Mouse (Mus musculus) forebrain, embryonic 14.5 days (tissue): ENCODE measurements around the gene Comtd1. TPM values are rescaled to one million over a fixed set of nuclear protein-coding genes. Genes with fewer than 3 reads are reported as not detected.

ENCODE experiments used
- ATAC-seq: fragments of 200-750 bp; cut with Nextera tagmentation; 2 replicates; pipeline ENCODE4 v1.8.0; 2017; ENCODE audit warnings: mild to moderate bottlenecking, moderate library complexity
- DNase-seq: peaks from one replicate; pipeline ENCODE4 v3.0.0-alpha.2; 2015; ENCODE audit warnings: low spot score
- H3K27ac ChIP-seq: fragments of 300-500 bp; sonication (generic); 2 replicates; pipeline ENCODE4 v1.5.1; 2014; ENCODE audit warnings: low read depth, mild to moderate bottlenecking, control low read depth, low read length, moderate library complexity
- H3K27me3 ChIP-seq: fragments of 300-500 bp; sonication (generic); replicated peaks from 2 replicates; pipeline ENCODE4 v1.6.1; 2014; ENCODE audit warnings: low read length, control low read depth, mixed read lengths; ENCODE audit not compliant: control insufficient read depth, insufficient read depth
- H3K36me3 ChIP-seq: fragments of 300-500 bp; sonication (generic); 2 replicates; pipeline ENCODE4 v1.6.1; 2014; ENCODE audit warnings: low read length, control low read depth; ENCODE audit not compliant: control insufficient read depth, insufficient read depth
- H3K4me1 ChIP-seq: fragments of 300-500 bp; sonication (generic); 2 replicates; pipeline ENCODE4 v1.6.1; 2014; ENCODE audit warnings: antibody characterized with exemption, low read length, control low read depth; ENCODE audit not compliant: control insufficient read depth, insufficient read depth
- H3K4me2 ChIP-seq: fragments of 300-500 bp; sonication (generic); 2 replicates; pipeline ENCODE4 v1.6.1; 2014; ENCODE audit warnings: mild to moderate bottlenecking, control low read depth, low read length
- H3K4me3 ChIP-seq: fragments of 300-500 bp; sonication (generic); 2 replicates; pipeline ENCODE4 v1.5.1; 2014; ENCODE audit warnings: low read depth, low read length, control low read depth
- H3K9ac ChIP-seq: fragments of 300-500 bp; sonication (generic); 2 replicates; pipeline ENCODE4 v1.6.1; 2014; ENCODE audit warnings: mild to moderate bottlenecking, low read length, control low read depth, moderate library complexity
- H3K9me3 ChIP-seq: fragments of 300-500 bp; sonication (generic); replicated peaks from 2 replicates; pipeline ENCODE4 v1.6.1; 2016; ENCODE audit warnings: low read length, control low read depth, mixed read lengths; ENCODE audit not compliant: control insufficient read depth
- WGBS: fragments of 180-500 bp; shearing (Covaris S2); extraction: QIAGEN DNeasy Blood & Tissue Kit; methylation state at CpG from one replicate; pipeline ENCODE4 v1.1.7; 2014; 5-methylcytosine and 5-hydroxymethylcytosine counted together
- polyA plus RNA-seq: library from polyadenylated mRNA; unstranded; fragments of >200 nt; fragmentation: Nextera tagmentation; extraction: Ambion mirVana; gene quantifications from 2 replicates; pipeline ENCODE4 v1.2.1, GENCODE M21; 2014

Comtd1 gene
- polyA plus RNA-seq, 1 experiment from 2014 or later: 30.9 TPM

GRCm38 (mm10) chr14:21854271-21854670 is 5.5 kb upstream of the Comtd1 start:
- ATAC-seq (no peak), DNase-seq (no peak)
- peak overlapping the region; percentile 29 for H3K9ac ChIP-seq
- H3K36me3 ChIP-seq: no peaks in the 10 kb centered on the region
- peak overlapping the region; percentile 48; the same call in 1 of the 2 replicates for H3K4me2 ChIP-seq
- H3K27ac ChIP-seq: no peak overlapping the region
- no peaks in the 10 kb centered on the region for H3K27me3 ChIP-seq
- H3K4me3 ChIP-seq: no peak overlapping the region
- H3K9me3 ChIP-seq: no peaks in the 10 kb centered on the region
- H3K4me1 ChIP-seq: no peaks in the 10 kb centered on the region
- 82% methylated on average over 9 of the region's 9 CpGs for WGBS

- Histone ChIP-seq H3K4me2 (peak overlapping the region; percentile 48), H3K27me3 (no peaks in the 10 kb centered on the region), H3K9ac (peak overlapping the region; percentile 29), H3K4me1 (no peaks in the 10 kb centered on the region), H3K27ac (peak overlapping the region; percentile 55; the same call in 1 of the 2 replicates), H3K36me3 (no peaks in the 10 kb centered on the region), H3K9me3 (no peaks in the 10 kb centered on the region), H3K4me3 (peak overlapping the region; percentile 8; the same call in 1 of the 2 replicates)
- ATAC-seq (peak; percentile 49), DNase-seq (peak; percentile 93)
- WGBS: 6% methylated on average over 17 of the region's 17 CpGs
Measured at GRCm38 (mm10) chr14:21853456-21854109, 4.8 kb upstream of the Comtd1 start.

- H3K36me3 ChIP-seq: no peaks in the 10 kb centered on the region
- H3K4me1 ChIP-seq: peaks cover 8% of the 10 kb centered on the region
- H3K27me3 ChIP-seq: no peaks in the 10 kb centered on the region
- 84% methylated on average over 16 of the region's 16 CpGs for WGBS
- no peak overlapping the region for H3K27ac ChIP-seq
- H3K4me3 ChIP-seq: no peak overlapping the region
- ATAC-seq (no peak), DNase-seq (no peak)
- no peak overlapping the region for H3K9ac ChIP-seq
- no peaks in the 10 kb centered on the region for H3K9me3 ChIP-seq
- no peak overlapping the region for H3K4me2 ChIP-seq
Measured at GRCm38 (mm10) chr14:21851996-21852791, 3.4 kb upstream of the Comtd1 start.

- ATAC-seq (no peak), DNase-seq (no peak)
- Histone ChIP-seq H3K4me1 (peaks cover 11% of the 10 kb centered on the region), H3K9ac (no peak overlapping the region), H3K36me3 (peaks cover 15% of the 10 kb centered on the region), H3K4me2 (no peak overlapping the region), H3K4me3 (no peak overlapping the region), H3K27ac (no peak overlapping the region), H3K27me3 (no peaks in the 10 kb centered on the region), H3K9me3 (no peaks in the 10 kb centered on the region)
- WGBS: 92% methylated on average over 24 of the region's 24 CpGs
Measured at GRCm38 (mm10) chr14:21850419-21851127, 1.8 kb upstream of the Comtd1 start.

- no peaks in the 10 kb centered on the region for H3K27me3 ChIP-seq
- DNase-seq (no peak), ATAC-seq (no peak)
- H3K9me3 ChIP-seq: no peaks in the 10 kb centered on the region
- peaks cover 23% of the 10 kb centered on the region for H3K36me3 ChIP-seq
- no peak overlapping the region for H3K9ac ChIP-seq
- H3K4me1 ChIP-seq: peaks cover 11% of the 10 kb centered on the region
- 89% methylated on average over 13 of the region's 13 CpGs for WGBS
- no peak overlapping the region for H3K4me3 ChIP-seq
- no peak overlapping the region for H3K27ac ChIP-seq
- H3K4me2 ChIP-seq: no peak overlapping the region
Measured at GRCm38 (mm10) chr14:21849524-21850418, 994 bp upstream of the Comtd1 start.

GRCm38 (mm10) chr14:21847381-21848165 is 1.2 kb downstream of the Comtd1 start:
- Histone ChIP-seq H3K27ac (peak overlapping the region; percentile 35), H3K4me3 (peak overlapping the region; percentile 65), H3K4me1 (peaks cover 11% of the 10 kb centered on the region), H3K9me3 (no peaks in the 10 kb centered on the region), H3K27me3 (no peaks in the 10 kb centered on the region), H3K36me3 (peaks cover 43% of the 10 kb centered on the region), H3K4me2 (peak overlapping the region; percentile 100), H3K9ac (peak overlapping the region; percentile 79)
- under 1% methylated on average over 50 of the region's 50 CpGs for WGBS
- ATAC-seq (peak; percentile 69), DNase-seq (peak; percentile 88)

- ATAC-seq: no peak
- Histone ChIP-seq H3K9ac (0 out of 2 replicates have a peak overlapping the region, but pooled peaks have one; percentile 79), H3K36me3 (peaks cover 50% of the 10 kb centered on the region)
Measured at GRCm38 (mm10) chr14:21846827-21847380, 1.9 kb downstream of the Comtd1 start.

More at GRCm38 (mm10) chr14:21846827-21847380, 1.9 kb downstream of the Comtd1 start:
- H3K27ac ChIP-seq: no peak overlapping the region; the same call in 1 of the 2 replicates
- H3K4me2 ChIP-seq: peak overlapping the region; percentile 100
- H3K4me1 ChIP-seq: peaks cover 11% of the 10 kb centered on the region
- H3K9me3 ChIP-seq: no peaks in the 10 kb centered on the region
- 21% methylated on average over 10 of the region's 10 CpGs for WGBS
- no peak for DNase-seq
- H3K27me3 ChIP-seq: no peaks in the 10 kb centered on the region
- H3K4me3 ChIP-seq: no peak overlapping the region; the same call in 1 of the 2 replicates
